Mouse (Mus musculus) myocyte (in vitro differentiated cells): ENCODE data around the gene Urb2.

ENCODE experiments used
- E2F4 ChIP-seq: IDR thresholded peaks from one replicate; pipeline ENCODE4 v1.6.1; 2011; ENCODE audit warnings: mild to moderate bottlenecking, control low read depth, moderate library complexity; ENCODE audit not compliant: insufficient read depth
- MAX ChIP-seq: IDR thresholded peaks from one replicate; pipeline ENCODE4 v1.6.1; 2011; ENCODE audit warnings: low read depth, mild to moderate bottlenecking, control low read depth
- POLR2A ChIP-seq: IDR thresholded peaks from one replicate; pipeline ENCODE4 v1.6.1; 2011; ENCODE audit warnings: low read depth, mild to moderate bottlenecking, control low read depth, moderate library complexity; ENCODE audit not compliant: insufficient read length
- POLR2AphosphoS2 ChIP-seq: IDR thresholded peaks from one replicate; pipeline ENCODE4 v1.6.1; 2011; ENCODE audit warnings: low read depth, control low read depth; ENCODE audit not compliant: insufficient read length
- SRF ChIP-seq: IDR thresholded peaks from one replicate; pipeline ENCODE4 v1.6.1; 2011; ENCODE audit warnings: low read depth; ENCODE audit not compliant: control insufficient read depth, insufficient read length
- USF1 ChIP-seq: IDR thresholded peaks from one replicate; pipeline ENCODE4 v1.6.1; 2011; ENCODE audit warnings: low read depth, mild to moderate bottlenecking, control low read depth, moderate library complexity

DNA sequence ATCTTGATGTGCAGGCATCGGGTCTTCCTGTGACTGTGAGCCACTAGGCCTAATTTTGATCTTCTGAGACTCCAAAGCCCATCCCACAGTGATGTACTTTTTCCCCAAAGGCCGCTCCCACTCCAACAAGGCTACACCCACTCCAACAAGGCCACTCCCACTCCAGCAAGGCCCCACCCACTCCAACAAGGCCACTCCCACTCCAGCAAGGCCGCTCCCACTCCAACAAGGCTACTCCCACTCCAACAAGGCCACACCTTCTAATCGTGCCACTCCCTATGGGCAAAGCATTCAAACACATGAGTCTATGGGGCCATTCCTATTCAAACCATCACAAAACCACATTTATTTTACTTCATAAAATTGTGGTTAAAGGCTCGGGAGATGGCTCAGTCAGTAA is 69.2 kb downstream of the Urb2 start:
- no peak for TF ChIP-seq SRF
- TF ChIP-seq POLR2A, result no peak
- no peak for TF ChIP-seq E2F4
- TF ChIP-seq POLR2AphosphoS2, result no peak
- no peak for TF ChIP-seq USF1
- no peak for TF ChIP-seq MAX
